Mouse (Mus musculus) hindbrain, postnatal 0 days (tissue): ENCODE results near the gene Baz1b. TPM values are rescaled to one million over a fixed set of nuclear protein-coding genes. Genes with fewer than 3 reads are reported as not detected.

Experiments used
- ATAC-seq: fragments of 200-750 bp; cut with Nextera tagmentation; 2 replicates; pipeline ENCODE4 v1.8.0; 2017; ENCODE audit warnings: mild to moderate bottlenecking, moderate TSS enrichment, moderate library complexity
- DNase-seq: peaks from one replicate; pipeline ENCODE4 v3.0.0-alpha.2; 2015; ENCODE audit warnings: low spot score
- H3K27ac ChIP-seq: fragments of 300-500 bp; sonication (generic); 2 replicates; pipeline ENCODE4 v1.5.1; 2014; ENCODE audit warnings: mild to moderate bottlenecking
- H3K27me3 ChIP-seq: fragments of 300-500 bp; sonication (generic); 2 replicates; pipeline ENCODE4 v1.6.1; 2014; ENCODE audit warnings: low read length, mixed read lengths; ENCODE audit not compliant: insufficient read depth
- H3K36me3 ChIP-seq: fragments of 300-500 bp; sonication (generic); 2 replicates; pipeline ENCODE4 v1.6.1; 2014; ENCODE audit warnings: low read length, mixed read lengths; ENCODE audit not compliant: insufficient read depth
- H3K4me1 ChIP-seq: fragments of 300-500 bp; sonication (generic); 2 replicates; pipeline ENCODE4 v1.6.1; 2014; ENCODE audit warnings: antibody characterized with exemption, low read length, mixed read lengths; ENCODE audit not compliant: insufficient read depth
- H3K4me2 ChIP-seq: fragments of 300-500 bp; sonication (generic); 2 replicates; pipeline ENCODE4 v1.6.1; 2014; ENCODE audit warnings: low read depth, mild to moderate bottlenecking, low read length, moderate library complexity, mixed read lengths
- H3K4me3 ChIP-seq: fragments of 300-500 bp; sonication (generic); 2 replicates; pipeline ENCODE4 v1.5.1; 2014; ENCODE audit warnings: low read length
- H3K9ac ChIP-seq: fragments of 300-500 bp; sonication (generic); replicated peaks from 2 replicates; pipeline ENCODE4 v1.6.1; 2014; ENCODE audit warnings: mild to moderate bottlenecking, low read length, moderate library complexity, mixed read lengths
- H3K9me3 ChIP-seq: fragments of 300-500 bp; sonication (generic); 2 replicates; pipeline ENCODE4 v1.6.1; 2016; ENCODE audit warnings: low read length, mixed read lengths
- CTCF ChIP-seq: IDR thresholded peaks from 2 replicates; pipeline ENCODE4 v1.5.1; 2016; ENCODE audit warnings: antibody characterized with exemption, control low read depth, low read depth
- WGBS: fragments of 180-500 bp; shearing (Covaris S2); extraction: QIAGEN DNeasy Blood & Tissue Kit; methylation state at CpG from one replicate; pipeline ENCODE4 v1.1.7; 2014; 5-methylcytosine and 5-hydroxymethylcytosine counted together
- polyA plus RNA-seq: library from polyadenylated mRNA; unstranded; fragments of >200 nt; fragmentation: Nextera tagmentation; extraction: Ambion mirVana; gene quantifications from 2 replicates; pipeline ENCODE4 v1.2.1, GENCODE M21; 2015
- total RNA-seq: library from RNA; depleted of rRNA; stranded (reverse); fragments of >200 nt; gene quantifications from 2 replicates; pipeline ENCODE4 v1.2.3, GENCODE M21; 2014

Baz1b gene
- total and polyA plus RNA-seq, 2 experiments from 2014 or later = 15.8 to 42.9 TPM

- Histone ChIP-seq H3K9ac (no peak overlapping the region), H3K27ac (no peak overlapping the region), H3K27me3 (no peaks in the 10 kb centered on the region), H3K4me1 (peaks cover 7% of the 10 kb centered on the region; the same call in 1 of the 2 replicates), H3K4me2 (no peak overlapping the region), H3K36me3 (peaks cover 6% of the 10 kb centered on the region; the same call in 1 of the 2 replicates), H3K4me3 (no peak overlapping the region), H3K9me3 (no peaks in the 10 kb centered on the region)
- no peak for TF ChIP-seq CTCF
- 84% methylated on average over 4 of the region's 4 CpGs for WGBS
- DNase-seq = no peak
- no peak for ATAC-seq
Measured at GRCm38 (mm10) chr5:135166909-135167308, 20.2 kb upstream of the Baz1b start.

GRCm38 (mm10) chr5:135167469-135167868 lies 19.6 kb upstream of the Baz1b start:
- WGBS = 97% methylated on average over 4 of the region's 4 CpGs
- peak overlapping the region; percentile 98 for H3K27ac ChIP-seq
- no peak for TF ChIP-seq CTCF
- H3K9me3 ChIP-seq = no peaks in the 10 kb centered on the region
- peaks cover 7% of the 10 kb centered on the region; the same call in 1 of the 2 replicates for H3K4me1 ChIP-seq
- no peak overlapping the region for H3K4me3 ChIP-seq
- H3K9ac ChIP-seq = no peak overlapping the region
- ATAC-seq = no peak
- H3K4me2 ChIP-seq = peak overlapping the region; percentile 94; the same call in 1 of the 2 replicates
- H3K36me3 ChIP-seq = peaks cover 11% of the 10 kb centered on the region; the same call in 1 of the 2 replicates
- H3K27me3 ChIP-seq = no peaks in the 10 kb centered on the region
- DNase-seq = no peak

DNA sequence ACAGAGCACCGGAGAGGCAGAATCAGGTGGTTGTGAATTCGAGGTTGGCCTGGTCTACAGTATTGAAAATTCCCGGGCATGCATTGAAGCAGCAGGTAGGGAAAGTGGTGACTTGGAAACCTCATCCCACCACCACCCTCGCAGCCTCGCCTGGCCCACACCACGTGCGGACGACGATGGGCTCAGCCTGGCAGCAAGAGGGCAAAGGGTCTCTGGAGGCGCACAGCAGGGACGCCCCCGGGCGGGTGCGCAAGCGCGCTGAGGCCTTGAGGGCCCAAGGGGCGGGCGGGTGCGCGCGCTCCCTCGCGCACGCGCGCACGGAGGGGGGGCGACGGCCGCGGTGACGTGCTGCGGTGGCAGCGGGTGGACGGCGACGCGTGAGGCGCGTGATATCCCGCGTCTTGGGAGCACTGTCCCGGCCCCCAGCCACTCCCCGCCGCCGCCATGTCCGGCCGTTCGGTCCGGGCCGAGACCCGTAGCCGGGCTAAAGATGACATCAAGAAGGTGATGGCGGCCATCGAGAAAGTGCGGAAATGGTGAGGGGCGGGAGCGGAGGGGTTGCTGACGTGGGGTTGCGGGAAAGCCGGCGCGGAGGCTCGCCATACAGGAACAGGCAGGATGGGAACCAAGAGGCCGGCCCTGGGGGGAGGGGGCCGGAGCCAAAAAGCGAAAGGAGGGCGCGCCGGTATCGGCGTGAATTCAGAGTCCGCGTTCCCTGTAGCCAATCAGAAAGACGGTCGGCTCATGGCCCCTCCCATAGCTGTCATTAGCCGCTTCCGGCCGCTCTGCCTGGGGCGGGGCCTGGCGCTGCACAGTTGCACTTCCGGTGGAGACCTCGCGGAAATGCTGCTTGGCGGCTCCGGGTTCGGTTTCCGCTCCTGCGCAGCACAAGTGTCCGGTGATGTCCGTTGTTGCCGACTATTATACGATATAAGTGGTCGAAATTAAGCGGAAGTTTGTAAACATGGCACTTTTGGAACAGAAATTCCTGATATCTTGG lies 18.7 kb upstream of the Baz1b start, which contains the start of gene Bcl7b:
Bcl7b (plus strand) TSS at position 221 of the 1,000 bp plus-strand sequence.
- 2% methylated on average over 89 of the region's 95 CpGs for WGBS
- no peak for TF ChIP-seq CTCF
- peak; percentile 99 for ATAC-seq

GRCm38 (mm10) chr5:135169479-135169878 lies 17.6 kb upstream of the Baz1b start:
- peaks cover 20% of the 10 kb centered on the region for H3K36me3 ChIP-seq
- H3K4me3 ChIP-seq = peak overlapping the region; percentile 65
- peaks cover 7% of the 10 kb centered on the region; the same call in 1 of the 2 replicates for H3K4me1 ChIP-seq
- ATAC-seq (no peak), DNase-seq (no peak)
- peak overlapping the region; percentile 94 for H3K4me2 ChIP-seq
- no peaks in the 10 kb centered on the region for H3K27me3 ChIP-seq
- peak overlapping the region; percentile 86 for H3K9ac ChIP-seq
- TF ChIP-seq CTCF = no peak
- peak overlapping the region; percentile 98 for H3K27ac ChIP-seq
- 88% methylated on average over 5 of the region's 5 CpGs for WGBS
- no peaks in the 10 kb centered on the region for H3K9me3 ChIP-seq

More for the DNA sequence above, 18.7 kb upstream of the Baz1b start, which contains the start of gene Bcl7b:
- Histone ChIP-seq H3K27ac (peak within 1 kb of the TSS; percentile 98), H3K27me3 (no peaks in the 10 kb centered on the region), H3K4me3 (peak within 1 kb of the TSS; percentile 65), H3K4me2 (peak within 1 kb of the TSS; percentile 94), H3K9me3 (no peaks in the 10 kb centered on the region), H3K4me1 (peaks cover 7% of the 10 kb centered on the region; the same call in 1 of the 2 replicates), H3K36me3 (peaks cover 18% of the 10 kb centered on the region; the same call in 1 of the 2 replicates), H3K9ac (peak within 1 kb of the TSS; percentile 86)
- peak; percentile 98 for DNase-seq

DNA sequence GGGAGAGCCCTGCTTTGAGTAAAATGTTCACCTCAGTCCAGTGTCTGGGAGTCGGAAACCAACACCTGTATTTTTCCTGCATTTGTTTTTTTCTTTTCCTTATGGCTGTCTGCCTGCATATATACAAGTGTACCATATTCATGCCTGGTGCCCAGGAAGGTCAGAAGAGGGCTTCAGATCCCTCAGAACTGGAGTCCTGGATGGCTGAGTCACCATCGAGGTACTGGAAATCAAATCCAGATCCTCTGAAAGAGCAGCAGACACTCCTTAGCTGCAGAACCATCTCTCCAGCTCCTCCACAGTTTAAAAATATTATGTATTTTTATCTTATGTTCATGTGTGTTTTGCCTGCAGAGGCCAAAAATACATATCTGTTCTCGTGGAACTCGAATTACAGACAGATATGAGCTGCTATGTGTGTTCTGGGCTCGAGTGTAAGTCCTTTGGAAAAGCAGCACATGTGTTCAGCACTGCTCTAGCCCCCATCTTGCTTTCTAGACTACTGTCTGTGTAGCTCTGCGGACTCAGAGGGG lies 15.3 kb upstream of the Baz1b start:
- H3K27ac ChIP-seq = no peak overlapping the region

GRCm38 (mm10) chr5:135172986-135173385 lies 14.1 kb upstream of the Baz1b start:
- WGBS = 89% methylated on average over 5 of the region's 5 CpGs
- Histone ChIP-seq H3K9me3 (no peaks in the 10 kb centered on the region), H3K27me3 (no peaks in the 10 kb centered on the region), H3K9ac (no peak overlapping the region), H3K4me3 (no peak overlapping the region), H3K4me2 (no peak overlapping the region), H3K36me3 (peaks cover 36% of the 10 kb centered on the region), H3K4me1 (peaks cover 7% of the 10 kb centered on the region; the same call in 1 of the 2 replicates), H3K27ac (no peak overlapping the region)
- TF ChIP-seq CTCF = no peak
- DNase-seq = no peak
- ATAC-seq = no peak

More for the DNA sequence above, 15.3 kb upstream of the Baz1b start:
- ATAC-seq = no peak
- DNase-seq = no peak
- Histone ChIP-seq H3K9ac (no peak overlapping the region), H3K36me3 (peaks cover 27% of the 10 kb centered on the region), H3K4me3 (no peak overlapping the region), H3K9me3 (no peaks in the 10 kb centered on the region), H3K4me2 (no peak overlapping the region), H3K4me1 (peaks cover 7% of the 10 kb centered on the region; the same call in 1 of the 2 replicates), H3K27me3 (no peaks in the 10 kb centered on the region)
- 94% methylated on average over 6 of the region's 6 CpGs for WGBS
- TF ChIP-seq CTCF = no peak
